In the genomic region with DNA sequence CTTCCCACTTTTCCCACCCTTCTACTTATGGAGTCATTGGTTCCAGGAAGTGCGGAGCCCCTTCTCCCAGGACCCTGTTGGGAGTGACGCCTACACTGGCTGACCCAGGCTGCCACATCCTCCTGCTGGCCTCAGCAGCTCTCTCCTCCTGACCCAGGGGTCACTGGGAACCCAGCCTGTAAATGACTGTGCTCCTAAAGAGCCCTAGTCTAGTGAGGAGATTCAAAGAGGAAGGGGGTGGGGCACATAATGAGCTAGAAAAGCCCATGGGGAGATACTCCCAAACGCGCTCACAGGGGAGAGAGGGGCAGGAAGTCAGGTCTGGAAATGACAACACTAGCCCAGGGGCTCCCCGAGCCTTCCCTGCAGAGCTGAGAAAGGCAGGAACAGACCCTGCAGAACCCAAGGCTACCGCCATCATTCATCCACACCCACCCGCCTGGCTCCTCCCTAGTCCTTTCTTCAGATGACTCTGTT, we compare ENCODE assay signal across 8 mouse cellular contexts. TPM values are rescaled to one million over a fixed set of nuclear protein-coding genes. Genes with fewer than 3 reads are reported as not detected.
DNase-seq lines count a peak whose midpoint lies in the region; ATAC-seq lines count a peak whose summit lies in the region.

No protein-coding gene starts in this region.

- H3K4me1 ChIP-seq in heart, embryonic 10.5 days = peaks cover 58% of the 10 kb centered on the region
- H3K4me1 ChIP-seq in lung, embryonic 15.5 days = peaks cover 60% of the 10 kb centered on the region

- WGBS in heart, embryonic 10.5 days = 11% methylated on average over 7 of the region's 7 CpGs
- WGBS in lung, embryonic 15.5 days = 17% methylated on average over 7 of the region's 7 CpGs

- DNase-seq in urinary bladder, postnatal 14 days (ENCODE audit: low spot score) = peak; percentile 30
- DNase-seq in urinary bladder, postnatal 4 days (ENCODE audit: low spot score in 2 of 2) = no peak
- DNase-seq in heart, embryonic 10.5 days (ENCODE audit: low spot score) = no peak
- DNase-seq in kidney, adult 8-10 months = peak; percentile 36 to 70
- peak; percentile 69 for DNase-seq in skeletal muscle tissue, adult 2 months (ENCODE audit: low read depth, low spot score)
- DNase-seq in ovary, postnatal 36 days (ENCODE audit: low spot score) = no peak
- DNase-seq in ovary, postnatal 10 days (ENCODE audit: low spot score) = no peak

- no peaks in the 10 kb centered on the region for H3K9me3 ChIP-seq in heart, embryonic 10.5 days
- H3K9me3 ChIP-seq in lung, embryonic 15.5 days = no peaks in the 10 kb centered on the region

- peak overlapping the region; percentile 37 for H3K4me2 ChIP-seq in lung, embryonic 15.5 days

- H3K4me3 ChIP-seq in heart, embryonic 10.5 days = peak overlapping the region; percentile 38
- no peak overlapping the region for H3K4me3 ChIP-seq in lung, embryonic 15.5 days

- no peak overlapping the region for H3K9ac ChIP-seq in lung, embryonic 15.5 days

- H3K27me3 ChIP-seq in heart, embryonic 10.5 days (ENCODE audit: insufficient read depth, poor library complexity, severe bottlenecking) = no peaks in the 10 kb centered on the region
- H3K27me3 ChIP-seq in lung, embryonic 15.5 days = no peaks in the 10 kb centered on the region

- ATAC-seq in lung, embryonic 15.5 days (ENCODE audit: borderline replicate concordance, extremely low read depth, low FRiP score, low TSS enrichment) = peak; percentile 32; the same call in 1 of the 2 replicates

- peak overlapping the region; percentile 81 for H3K27ac ChIP-seq in heart, embryonic 10.5 days
- H3K27ac ChIP-seq in lung, embryonic 15.5 days = peak overlapping the region; percentile 25

- H3K36me3 ChIP-seq in heart, embryonic 10.5 days = no peaks in the 10 kb centered on the region
- no peaks in the 10 kb centered on the region for H3K36me3 ChIP-seq in lung, embryonic 15.5 days

RNA-seq across cellular contexts. Expression of a gene that starts 17.9 kb away (rescaled TPM):
- 22.8 and 29.6 TPM in 2 replicates for polyA plus RNA-seq in heart, embryonic 10.5 days (2016; fragmentation: Nextera tagmentation; extraction: Ambion mirVana)
- polyA plus RNA-seq in lung, embryonic 15.5 days (2015; fragmentation: Nextera tagmentation; extraction: Ambion mirVana) = 20.5 and 20.8 TPM in 2 replicates

RNA-seq across cellular contexts. Expression of a gene that starts 34.0 kb away (rescaled TPM):
- 16.5 and 16.8 TPM in 2 replicates for polyA plus RNA-seq in heart, embryonic 10.5 days (2016; fragmentation: Nextera tagmentation; extraction: Ambion mirVana)
- polyA plus RNA-seq in lung, embryonic 15.5 days (2015; fragmentation: Nextera tagmentation; extraction: Ambion mirVana) = 26.6 and 28.5 TPM in 2 replicates

RNA-seq across cellular contexts. Expression of a gene that starts 45.8 kb away (rescaled TPM):
- 1.5 TPM in 1 of 2 replicates, not detected in the other for polyA plus RNA-seq in heart, embryonic 10.5 days (2016; fragmentation: Nextera tagmentation; extraction: Ambion mirVana)
- polyA plus RNA-seq in lung, embryonic 15.5 days (2015; fragmentation: Nextera tagmentation; extraction: Ambion mirVana) = 0.85 TPM in 1 of 2 replicates, not detected in the other

RNA-seq across cellular contexts. Expression of a gene that starts 52.7 kb away (rescaled TPM):
- 404 and 515 TPM in 2 replicates for polyA plus RNA-seq in heart, embryonic 10.5 days (2016; fragmentation: Nextera tagmentation; extraction: Ambion mirVana)
- polyA plus RNA-seq in lung, embryonic 15.5 days (2015; fragmentation: Nextera tagmentation; extraction: Ambion mirVana) = 319 and 328 TPM in 2 replicates

Comparison
In these comparisons a context has a peak if more than half of its experiments do, and no peak if none do; other contexts are left out.
1. DNase-seq: peak in urinary bladder, postnatal 14 days (single experiment), kidney, adult 8-10 months (2 of 2) and skeletal muscle tissue, adult 2 months (single experiment); none in urinary bladder, postnatal 4 days (0 of 2), heart, embryonic 10.5 days (single experiment), ovary, postnatal 36 days (single experiment) and ovary, postnatal 10 days (single experiment).